Mouse (Mus musculus): ENCODE data around the gene Nrxn3. TPM values are rescaled to one million over a fixed set of nuclear protein-coding genes. Genes with fewer than 3 reads are reported as not detected.

Gene Nrxn3
- polyA plus RNA-seq, 1 experiment from 2014 or later, result 6.3 TPM

DNA sequence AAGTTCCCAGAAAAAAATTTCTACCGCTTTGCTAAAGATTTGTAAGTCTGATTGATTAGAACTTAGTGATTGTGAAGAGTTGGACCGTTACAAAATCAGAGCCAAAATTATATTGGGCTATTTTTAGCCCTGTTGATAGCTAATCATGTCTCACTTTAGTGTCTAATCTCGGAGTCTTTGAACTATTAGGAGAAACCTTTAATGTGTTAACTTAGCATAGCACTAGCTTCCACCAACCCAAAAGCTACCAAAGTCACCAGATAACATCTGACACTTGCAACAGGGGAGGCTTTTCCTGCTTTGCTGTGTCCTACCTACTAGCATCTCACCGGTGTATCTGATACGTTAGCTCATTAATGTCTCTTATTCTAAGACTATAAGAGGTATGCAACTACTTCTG lies 1333.6 kb downstream of the Nrxn3 start:
- WGBS, result 87% methylated on average over 5 of the region's 5 CpGs
- H3K27me3 ChIP-seq (ENCODE audit: control insufficient read depth, insufficient read depth, low read length), result no peaks in the 10 kb centered on the region
- no peak overlapping the region for H3K4me2 ChIP-seq (replicated peaks; ENCODE audit: low read depth, low read length)
- H3K27ac ChIP-seq (ENCODE audit: low read length), result no peak overlapping the region
- no peaks in the 10 kb centered on the region; the same call in 1 of the 2 replicates for H3K4me1 ChIP-seq (ENCODE audit: control insufficient read depth, insufficient read depth, low read length)
- H3K36me3 ChIP-seq (ENCODE audit: control insufficient read depth, insufficient read depth, low read length), result no peaks in the 10 kb centered on the region
- H3K9me3 ChIP-seq (ENCODE audit: control insufficient read depth, low read depth, low read length), result no peaks in the 10 kb centered on the region
- H3K9ac ChIP-seq (replicated peaks; ENCODE audit: low read depth, low read length), result no peak overlapping the region
- no peak for ATAC-seq (ENCODE audit: insufficient number of reproducible peaks, insufficient read depth, low FRiP score, low read depth)
- no peak overlapping the region for H3K4me3 ChIP-seq (ENCODE audit: low read depth, low read length)

- no peak for ATAC-seq (ENCODE audit: insufficient number of reproducible peaks, insufficient read depth, low FRiP score, low read depth)
- Histone ChIP-seq H3K9me3 (ENCODE audit: control insufficient read depth, low read depth, low read length) (no peaks in the 10 kb centered on the region), H3K4me1 (ENCODE audit: control insufficient read depth, insufficient read depth, low read length) (no peaks in the 10 kb centered on the region; the same call in 1 of the 2 replicates), H3K4me3 (ENCODE audit: low read depth, low read length) (no peak overlapping the region), H3K4me2 (replicated peaks; ENCODE audit: low read depth, low read length) (no peak overlapping the region), H3K9ac (replicated peaks; ENCODE audit: low read depth, low read length) (no peak overlapping the region), H3K27ac (ENCODE audit: low read length) (no peak overlapping the region), H3K27me3 (ENCODE audit: control insufficient read depth, insufficient read depth, low read length) (no peaks in the 10 kb centered on the region), H3K36me3 (ENCODE audit: control insufficient read depth, insufficient read depth, low read length) (no peaks in the 10 kb centered on the region)
- WGBS, result 83% methylated on average over 3 of the region's 3 CpGs
Measured at GRCm38 (mm10) chr12:90059786-90060185, 1337.1 kb downstream of the Nrxn3 start.

GRCm38 (mm10) chr12:90061312-90061711 lies 1338.6 kb downstream of the Nrxn3 start:
- Histone ChIP-seq H3K36me3 (ENCODE audit: control insufficient read depth, insufficient read depth, low read length) (no peaks in the 10 kb centered on the region), H3K4me3 (ENCODE audit: low read depth, low read length) (no peak overlapping the region), H3K4me2 (replicated peaks; ENCODE audit: low read depth, low read length) (no peak overlapping the region), H3K27ac (ENCODE audit: low read length) (peak overlapping the region; percentile 21; the same call in 1 of the 2 replicates), H3K27me3 (ENCODE audit: control insufficient read depth, insufficient read depth, low read length) (no peaks in the 10 kb centered on the region), H3K9me3 (ENCODE audit: control insufficient read depth, low read depth, low read length) (no peaks in the 10 kb centered on the region), H3K9ac (replicated peaks; ENCODE audit: low read depth, low read length) (no peak overlapping the region), H3K4me1 (ENCODE audit: control insufficient read depth, insufficient read depth, low read length) (no peaks in the 10 kb centered on the region; the same call in 1 of the 2 replicates)
- WGBS, result 20% methylated on average over 3 of the region's 3 CpGs
- ATAC-seq (ENCODE audit: insufficient number of reproducible peaks, insufficient read depth, low FRiP score, low read depth), result peak; percentile 33; the same call in 1 of the 2 replicates

DNA sequence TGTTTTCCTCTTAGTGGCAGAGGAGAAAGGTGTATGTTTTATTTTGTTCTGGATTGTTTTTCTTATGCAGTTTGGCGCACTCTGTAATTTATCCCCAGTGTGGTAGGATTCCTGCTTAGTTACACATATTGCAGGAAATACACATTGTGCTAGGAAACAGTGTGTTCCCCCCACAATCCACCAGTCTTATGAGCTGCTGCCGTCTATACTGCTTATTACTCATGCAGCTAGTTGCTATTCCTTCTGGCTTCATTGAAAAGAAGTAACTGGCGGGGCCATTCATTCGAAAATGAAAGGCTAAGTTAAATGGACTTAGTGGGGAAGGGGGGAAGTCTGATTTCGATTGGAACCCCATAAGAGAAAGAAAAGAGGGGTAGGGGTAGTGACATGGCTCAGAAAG lies 1339.5 kb downstream of the Nrxn3 start:
- Histone ChIP-seq H3K4me2 (replicated peaks; ENCODE audit: low read depth, low read length) (no peak overlapping the region), H3K27me3 (ENCODE audit: control insufficient read depth, insufficient read depth, low read length) (no peaks in the 10 kb centered on the region), H3K9me3 (ENCODE audit: control insufficient read depth, low read depth, low read length) (no peaks in the 10 kb centered on the region), H3K4me3 (ENCODE audit: low read depth, low read length) (no peak overlapping the region), H3K27ac (ENCODE audit: low read length) (no peak overlapping the region), H3K9ac (replicated peaks; ENCODE audit: low read depth, low read length) (no peak overlapping the region), H3K4me1 (ENCODE audit: control insufficient read depth, insufficient read depth, low read length) (no peaks in the 10 kb centered on the region; the same call in 1 of the 2 replicates), H3K36me3 (ENCODE audit: control insufficient read depth, insufficient read depth, low read length) (no peaks in the 10 kb centered on the region)
- WGBS, result 83% methylated on average over 5 of the region's 5 CpGs
- ATAC-seq (ENCODE audit: insufficient number of reproducible peaks, insufficient read depth, low FRiP score, low read depth), result no peak

GRCm38 (mm10) chr12:90063443-90063842 lies 1340.8 kb downstream of the Nrxn3 start:
- Histone ChIP-seq H3K4me2 (replicated peaks; ENCODE audit: low read depth, low read length) (no peak overlapping the region), H3K27ac (ENCODE audit: low read length) (no peak overlapping the region), H3K9ac (replicated peaks; ENCODE audit: low read depth, low read length) (no peak overlapping the region), H3K36me3 (ENCODE audit: control insufficient read depth, insufficient read depth, low read length) (no peaks in the 10 kb centered on the region), H3K4me1 (ENCODE audit: control insufficient read depth, insufficient read depth, low read length) (no peaks in the 10 kb centered on the region; the same call in 1 of the 2 replicates), H3K9me3 (ENCODE audit: control insufficient read depth, low read depth, low read length) (no peaks in the 10 kb centered on the region), H3K27me3 (ENCODE audit: control insufficient read depth, insufficient read depth, low read length) (no peaks in the 10 kb centered on the region), H3K4me3 (ENCODE audit: low read depth, low read length) (no peak overlapping the region)
- WGBS, result 93% methylated on average over 2 of the region's 2 CpGs
- no peak for ATAC-seq (ENCODE audit: insufficient number of reproducible peaks, insufficient read depth, low FRiP score, low read depth)

GRCm38 (mm10) chr12:90085862-90086261 lies 1363.2 kb downstream of the Nrxn3 start:
- Histone ChIP-seq H3K27ac (ENCODE audit: low read length) (no peak overlapping the region), H3K27me3 (ENCODE audit: control insufficient read depth, insufficient read depth, low read length) (no peaks in the 10 kb centered on the region), H3K4me1 (ENCODE audit: control insufficient read depth, insufficient read depth, low read length) (no peaks in the 10 kb centered on the region), H3K4me2 (replicated peaks; ENCODE audit: low read depth, low read length) (no peak overlapping the region), H3K9me3 (ENCODE audit: control insufficient read depth, low read depth, low read length) (no peaks in the 10 kb centered on the region), H3K9ac (replicated peaks; ENCODE audit: low read depth, low read length) (no peak overlapping the region), H3K4me3 (ENCODE audit: low read depth, low read length) (no peak overlapping the region), H3K36me3 (ENCODE audit: control insufficient read depth, insufficient read depth, low read length) (no peaks in the 10 kb centered on the region)
- no peak for ATAC-seq (ENCODE audit: insufficient number of reproducible peaks, insufficient read depth, low FRiP score, low read depth)

- ATAC-seq (ENCODE audit: insufficient number of reproducible peaks, insufficient read depth, low FRiP score, low read depth), result no peak
- H3K4me2 ChIP-seq (replicated peaks; ENCODE audit: low read depth, low read length), result no peak overlapping the region
- whole genome bisulfite sequencing, result 70% methylated on average over 1 of the region's 1 CpGs
- no peak overlapping the region for H3K27ac ChIP-seq (ENCODE audit: low read length)
- H3K4me3 ChIP-seq (ENCODE audit: low read depth, low read length), result no peak overlapping the region
- H3K4me1 ChIP-seq (ENCODE audit: control insufficient read depth, insufficient read depth, low read length), result no peaks in the 10 kb centered on the region
- H3K27me3 ChIP-seq (ENCODE audit: control insufficient read depth, insufficient read depth, low read length), result no peaks in the 10 kb centered on the region
- H3K9ac ChIP-seq (replicated peaks; ENCODE audit: low read depth, low read length), result no peak overlapping the region
- no peaks in the 10 kb centered on the region for H3K9me3 ChIP-seq (ENCODE audit: control insufficient read depth, low read depth, low read length)
- H3K36me3 ChIP-seq (ENCODE audit: control insufficient read depth, insufficient read depth, low read length), result no peaks in the 10 kb centered on the region
Measured at GRCm38 (mm10) chr12:90095754-90096153, 1373.1 kb downstream of the Nrxn3 start.

- Histone ChIP-seq H3K9ac (replicated peaks; ENCODE audit: low read depth, low read length) (no peak overlapping the region), H3K4me2 (replicated peaks; ENCODE audit: low read depth, low read length) (no peak overlapping the region), H3K9me3 (ENCODE audit: control insufficient read depth, low read depth, low read length) (no peaks in the 10 kb centered on the region), H3K4me1 (ENCODE audit: control insufficient read depth, insufficient read depth, low read length) (no peaks in the 10 kb centered on the region), H3K27me3 (ENCODE audit: control insufficient read depth, insufficient read depth, low read length) (no peaks in the 10 kb centered on the region), H3K27ac (ENCODE audit: low read length) (no peak overlapping the region), H3K36me3 (ENCODE audit: control insufficient read depth, insufficient read depth, low read length) (no peaks in the 10 kb centered on the region), H3K4me3 (ENCODE audit: low read depth, low read length) (no peak overlapping the region)
- no peak for ATAC-seq (ENCODE audit: insufficient number of reproducible peaks, insufficient read depth, low FRiP score, low read depth)
Measured at GRCm38 (mm10) chr12:90113351-90113791, 1390.7 kb downstream of the Nrxn3 start.
